Mouse (Mus musculus) hindbrain, embryonic 12.5 days (tissue): Measurements from ENCODE around the gene Tagap. TPM values are rescaled to one million over a fixed set of nuclear protein-coding genes. Genes with fewer than 3 reads are reported as not detected.

ENCODE experiments used
- ATAC-seq: fragments of 200-750 bp; cut with Nextera tagmentation; 2 replicates; pipeline ENCODE4 v1.8.0; 2017; ENCODE audit warnings: moderate TSS enrichment; ENCODE audit not compliant: low FRiP score
- H3K27ac ChIP-seq: fragments of 300-500 bp; sonication (generic); 2 replicates; pipeline ENCODE4 v1.5.1; 2016; ENCODE audit warnings: mild to moderate bottlenecking
- H3K27me3 ChIP-seq: fragments of 300-500 bp; sonication (generic); 2 replicates; pipeline ENCODE4 v1.6.1; 2016; ENCODE audit warnings: mild to moderate bottlenecking
- H3K36me3 ChIP-seq: fragments of 300-500 bp; sonication (generic); 2 replicates; pipeline ENCODE4 v1.6.1; 2016; ENCODE audit warnings: mild to moderate bottlenecking
- H3K4me1 ChIP-seq: fragments of 300-500 bp; sonication (generic); 2 replicates; pipeline ENCODE4 v1.6.1; 2016
- H3K4me2 ChIP-seq: fragments of 300-500 bp; sonication (generic); replicated peaks from 2 replicates; pipeline ENCODE4 v1.6.1; 2016; ENCODE audit warnings: mild to moderate bottlenecking
- H3K4me3 ChIP-seq: fragments of 300-500 bp; sonication (generic); 2 replicates; pipeline ENCODE4 v1.5.1; 2016; ENCODE audit warnings: mild to moderate bottlenecking
- H3K9ac ChIP-seq: fragments of 300-500 bp; sonication (generic); 2 replicates; pipeline ENCODE4 v1.6.1; 2016; ENCODE audit warnings: mild to moderate bottlenecking, moderate library complexity
- H3K9me3 ChIP-seq: fragments of 300-500 bp; sonication (generic); replicated peaks from 2 replicates; pipeline ENCODE4 v1.6.1; 2016; ENCODE audit warnings: mild to moderate bottlenecking
- WGBS: fragments of 180-500 bp; shearing (Covaris S2); methylation state at CpG from one replicate; pipeline ENCODE4 v1.1.7; 2016; 5-methylcytosine and 5-hydroxymethylcytosine counted together
- polyA plus RNA-seq: library from polyadenylated mRNA; unstranded; fragments of >200 nt; fragmentation: Nextera tagmentation; extraction: Ambion mirVana; gene quantifications from 2 replicates; pipeline ENCODE4 v1.2.1, GENCODE M21; 2016

Tagap gene
- polyA plus RNA-seq, 1 experiment from 2014 or later: 0.63 TPM

DNA sequence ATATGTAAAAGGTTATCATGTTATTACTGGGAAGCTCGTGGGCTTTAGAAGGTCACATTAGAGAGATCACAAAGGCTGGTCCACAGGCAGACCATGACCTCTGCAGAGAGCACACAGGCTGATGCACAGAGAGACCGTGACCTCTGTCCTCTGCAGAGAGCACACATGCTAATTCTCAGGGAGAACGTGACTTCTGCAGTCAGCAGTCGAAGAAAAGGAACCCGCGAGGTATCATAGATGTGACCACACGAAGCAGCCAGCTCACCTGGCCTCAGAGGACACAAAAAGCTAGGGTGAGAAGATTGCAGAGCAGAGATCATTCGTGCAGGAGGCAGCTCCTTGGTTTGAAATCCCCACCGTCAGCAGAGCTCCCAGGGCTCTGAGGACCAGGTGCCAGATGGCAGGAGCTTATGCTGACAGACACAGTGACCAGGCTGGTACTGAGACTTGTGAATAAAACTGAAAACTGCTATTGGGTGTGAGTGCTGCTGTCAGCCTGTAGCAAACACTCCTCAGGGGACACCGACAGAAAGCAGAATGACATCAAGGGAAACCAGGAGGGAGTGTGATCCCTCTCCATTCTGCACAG is 29.7 kb upstream of the Tagap start:
- no peaks in the 10 kb centered on the region for H3K4me1 ChIP-seq
- H3K27ac ChIP-seq: no peak overlapping the region
- WGBS: 60% methylated on average over 10 of the region's 10 CpGs
- H3K9ac ChIP-seq: no peak overlapping the region
- no peaks in the 10 kb centered on the region for H3K36me3 ChIP-seq
- ATAC-seq: no peak
- H3K4me3 ChIP-seq: no peak overlapping the region
- no peaks in the 10 kb centered on the region for H3K27me3 ChIP-seq
- H3K9me3 ChIP-seq: no peaks in the 10 kb centered on the region
- H3K4me2 ChIP-seq: no peak overlapping the region

DNA sequence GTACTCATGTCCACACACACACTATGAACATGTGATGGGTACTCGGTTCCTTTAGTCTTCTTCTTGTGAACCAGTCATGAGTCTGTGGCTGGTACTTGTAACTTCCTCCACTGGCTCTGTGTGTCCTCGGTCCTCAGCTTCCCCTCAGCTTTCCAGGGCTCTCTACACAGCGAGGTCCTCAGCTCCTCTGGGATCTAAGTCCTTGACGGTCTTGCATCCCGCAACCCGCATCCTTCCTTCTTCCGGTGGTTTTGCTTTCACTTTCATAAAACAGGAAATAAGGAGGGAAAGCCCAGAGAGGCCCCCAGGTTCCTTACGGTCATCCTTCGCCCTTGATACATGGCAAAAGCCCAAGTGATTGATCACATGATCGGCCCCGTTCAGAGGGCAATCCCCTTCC is 28.7 kb upstream of the Tagap start:
- no peak for ATAC-seq
- H3K4me2 ChIP-seq: no peak overlapping the region
- WGBS: 91% methylated on average over 11 of the region's 11 CpGs

DNA sequence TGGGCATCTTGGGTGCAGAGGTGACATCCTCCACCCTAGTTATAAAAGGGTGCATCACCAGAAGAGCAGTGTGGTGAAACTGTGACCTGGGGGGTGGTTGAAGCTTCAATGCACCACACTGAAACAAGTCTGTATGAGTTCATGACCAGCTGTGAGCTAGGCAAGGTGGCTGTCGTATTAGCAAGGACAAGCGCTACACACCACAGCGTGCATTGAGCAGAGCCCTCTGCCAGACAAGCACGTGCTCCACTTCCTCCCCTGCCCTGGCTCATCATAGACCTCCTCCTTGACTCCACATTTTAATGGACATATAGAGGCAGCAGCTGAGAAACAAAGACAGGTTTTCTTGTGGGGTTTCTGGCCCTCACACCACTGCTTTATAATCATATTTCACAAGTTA is 28.0 kb upstream of the Tagap start:
- H3K4me2 ChIP-seq: no peak overlapping the region
- no peaks in the 10 kb centered on the region for H3K27me3 ChIP-seq
- ATAC-seq: no peak
- no peaks in the 10 kb centered on the region for H3K4me1 ChIP-seq
- no peak overlapping the region for H3K9ac ChIP-seq
- H3K27ac ChIP-seq: no peak overlapping the region
- no peaks in the 10 kb centered on the region for H3K9me3 ChIP-seq
- H3K36me3 ChIP-seq: no peaks in the 10 kb centered on the region
- no peak overlapping the region for H3K4me3 ChIP-seq
- WGBS: 87% methylated on average over 4 of the region's 4 CpGs

More for the DNA sequence above, 28.7 kb upstream of the Tagap start:
- no peak overlapping the region for H3K4me3 ChIP-seq
- H3K4me1 ChIP-seq: no peaks in the 10 kb centered on the region
- no peak overlapping the region for H3K9ac ChIP-seq
- no peaks in the 10 kb centered on the region for H3K9me3 ChIP-seq
- H3K27ac ChIP-seq: no peak overlapping the region
- no peaks in the 10 kb centered on the region for H3K27me3 ChIP-seq
- no peaks in the 10 kb centered on the region for H3K36me3 ChIP-seq

GRCm38 (mm10) chr17:7899233-7899632 is 26.6 kb upstream of the Tagap start:
- H3K36me3 ChIP-seq: no peaks in the 10 kb centered on the region
- no peaks in the 10 kb centered on the region for H3K4me1 ChIP-seq
- H3K27ac ChIP-seq: no peak overlapping the region
- H3K9ac ChIP-seq: no peak overlapping the region
- no peaks in the 10 kb centered on the region for H3K9me3 ChIP-seq
- H3K4me2 ChIP-seq: no peak overlapping the region
- 82% methylated on average over 6 of the region's 6 CpGs for WGBS
- no peak overlapping the region for H3K4me3 ChIP-seq
- no peaks in the 10 kb centered on the region for H3K27me3 ChIP-seq
- ATAC-seq: no peak

GRCm38 (mm10) chr17:7899961-7900360 is 25.8 kb upstream of the Tagap start:
- Histone ChIP-seq H3K4me1 (no peaks in the 10 kb centered on the region), H3K4me3 (no peak overlapping the region), H3K9ac (no peak overlapping the region), H3K4me2 (no peak overlapping the region), H3K27me3 (no peaks in the 10 kb centered on the region), H3K36me3 (no peaks in the 10 kb centered on the region), H3K9me3 (no peaks in the 10 kb centered on the region), H3K27ac (no peak overlapping the region)
- WGBS: 87% methylated on average over 4 of the region's 4 CpGs
- no peak for ATAC-seq

DNA sequence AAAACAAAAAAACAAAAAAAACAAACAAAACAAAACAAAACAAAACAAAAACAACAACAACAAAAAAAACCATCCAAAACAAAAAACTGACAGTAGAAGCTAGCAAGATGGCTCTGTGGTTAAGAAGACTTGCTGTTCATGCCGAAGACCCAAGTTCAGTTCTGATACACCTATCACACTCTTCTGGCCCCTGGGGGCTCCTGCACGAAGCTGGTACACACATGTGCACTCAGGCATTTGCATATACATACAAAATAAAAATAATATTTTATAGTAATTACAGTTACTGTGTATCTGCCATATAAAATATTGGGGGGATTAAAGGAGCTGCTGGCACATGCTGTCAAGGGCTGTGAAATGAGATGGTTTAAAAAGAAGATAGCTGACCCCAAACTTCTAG is 24.3 kb upstream of the Tagap start:
- no peak for ATAC-seq
- 92% methylated on average over 2 of the region's 2 CpGs for WGBS

DNA sequence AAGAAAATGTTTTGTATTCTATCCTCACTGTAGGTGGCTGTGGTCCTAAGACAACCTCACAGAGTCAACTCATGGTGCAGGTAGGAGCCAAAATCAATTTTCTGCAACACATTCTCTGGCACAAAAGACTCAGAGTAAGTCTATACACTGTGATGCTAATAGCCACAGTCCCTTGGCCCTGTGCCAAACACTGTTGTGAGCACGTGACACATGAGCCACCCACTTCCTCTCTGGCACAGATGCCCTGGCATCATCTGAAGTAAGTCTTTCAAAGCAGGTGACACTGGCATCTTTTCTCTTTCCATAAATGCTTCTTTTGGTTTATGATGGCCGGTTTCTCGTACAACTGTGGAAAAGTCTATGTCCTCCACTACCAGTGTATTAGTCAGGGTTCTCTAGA is 23.4 kb upstream of the Tagap start:
- no peak overlapping the region for H3K9ac ChIP-seq
- H3K9me3 ChIP-seq: no peaks in the 10 kb centered on the region
- no peak overlapping the region for H3K4me3 ChIP-seq
- H3K4me1 ChIP-seq: no peaks in the 10 kb centered on the region
- ATAC-seq: no peak
- no peak overlapping the region for H3K27ac ChIP-seq
- H3K36me3 ChIP-seq: no peaks in the 10 kb centered on the region
- 69% methylated on average over 3 of the region's 3 CpGs for WGBS
- H3K4me2 ChIP-seq: no peak overlapping the region
- no peaks in the 10 kb centered on the region for H3K27me3 ChIP-seq

More for the DNA sequence above, 24.3 kb upstream of the Tagap start:
- H3K27ac ChIP-seq: no peak overlapping the region
- H3K9me3 ChIP-seq: no peaks in the 10 kb centered on the region
- no peaks in the 10 kb centered on the region for H3K4me1 ChIP-seq
- no peaks in the 10 kb centered on the region for H3K36me3 ChIP-seq
- H3K4me3 ChIP-seq: no peak overlapping the region
- no peak overlapping the region for H3K4me2 ChIP-seq
- no peak overlapping the region for H3K9ac ChIP-seq
- no peaks in the 10 kb centered on the region for H3K27me3 ChIP-seq

GRCm38 (mm10) chr17:7904992-7905391 is 20.8 kb upstream of the Tagap start:
- WGBS: 31% methylated on average over 2 of the region's 2 CpGs
- no peak for ATAC-seq
- no peak overlapping the region for H3K4me2 ChIP-seq

GRCm38 (mm10) chr17:7905936-7906685 is 19.7 kb upstream of the Tagap start:
- Histone ChIP-seq H3K4me1 (no peaks in the 10 kb centered on the region), H3K9me3 (peaks cover 3% of the 10 kb centered on the region), H3K27me3 (peaks cover 1% of the 10 kb centered on the region; the same call in 1 of the 2 replicates), H3K27ac (no peak overlapping the region), H3K9ac (no peak overlapping the region), H3K4me3 (no peak overlapping the region), H3K4me2 (no peak overlapping the region), H3K36me3 (no peaks in the 10 kb centered on the region)
- WGBS: 37% methylated on average over 4 of the region's 4 CpGs
- ATAC-seq: no peak

More at GRCm38 (mm10) chr17:7904992-7905391, 20.8 kb upstream of the Tagap start:
- Histone ChIP-seq H3K9ac (no peak overlapping the region), H3K27me3 (no peaks in the 10 kb centered on the region), H3K27ac (no peak overlapping the region), H3K4me3 (no peak overlapping the region), H3K4me1 (no peaks in the 10 kb centered on the region), H3K9me3 (no peaks in the 10 kb centered on the region), H3K36me3 (no peaks in the 10 kb centered on the region)

DNA sequence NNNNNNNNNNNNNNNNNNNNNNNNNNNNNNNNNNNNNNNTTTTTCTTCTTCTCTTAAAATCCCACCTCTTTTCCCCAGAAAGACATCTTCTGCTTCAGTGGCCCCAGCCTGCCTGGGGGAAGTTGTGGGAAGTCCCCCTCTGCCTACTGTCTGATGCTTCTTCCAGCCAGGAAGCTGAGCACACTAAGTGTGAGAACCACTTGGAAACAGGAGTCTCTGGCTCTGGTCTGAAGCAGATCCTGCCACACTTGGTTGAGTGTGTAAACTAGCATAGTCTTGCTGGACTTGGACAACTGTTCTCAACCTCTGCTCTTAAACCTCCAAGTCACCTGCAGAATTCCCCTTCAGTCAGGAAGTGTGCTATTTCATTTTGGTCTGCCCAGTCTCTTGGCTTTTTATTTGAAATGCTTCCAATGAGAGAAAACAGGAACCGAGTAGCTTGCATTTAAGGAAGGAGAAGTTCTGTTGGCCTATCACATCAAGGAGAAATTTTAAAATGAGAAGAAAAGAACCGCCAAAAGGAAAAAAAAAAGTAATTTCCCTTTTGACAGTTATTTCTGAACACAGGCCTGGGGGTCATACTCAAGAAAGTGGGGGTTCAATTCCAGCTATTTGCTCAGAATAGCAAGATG is 11.1 kb upstream of the Tagap start:
- no peaks in the 10 kb centered on the region for H3K4me1 ChIP-seq
- no peak overlapping the region for H3K27ac ChIP-seq
- H3K27me3 ChIP-seq: peaks cover 4% of the 10 kb centered on the region; the same call in 1 of the 2 replicates
- WGBS: 74% methylated on average over 2 of the region's 2 CpGs
- no peak overlapping the region for H3K9ac ChIP-seq
- peaks cover 6% of the 10 kb centered on the region for H3K9me3 ChIP-seq
- no peak for ATAC-seq
- no peak overlapping the region for H3K4me2 ChIP-seq
- H3K36me3 ChIP-seq: no peaks in the 10 kb centered on the region
- H3K4me3 ChIP-seq: no peak overlapping the region

- H3K4me1 ChIP-seq: no peaks in the 10 kb centered on the region
- H3K9me3 ChIP-seq: peaks cover 6% of the 10 kb centered on the region
- H3K4me2 ChIP-seq: no peak overlapping the region
- peaks cover 4% of the 10 kb centered on the region; the same call in 1 of the 2 replicates for H3K27me3 ChIP-seq
- no peak overlapping the region for H3K9ac ChIP-seq
- H3K36me3 ChIP-seq: no peaks in the 10 kb centered on the region
- no peak overlapping the region for H3K27ac ChIP-seq
- H3K4me3 ChIP-seq: no peak overlapping the region
- WGBS: 84% methylated on average over 9 of the region's 9 CpGs
- no peak for ATAC-seq
These were observed 10.0 kb upstream of the Tagap start for GRCm38 (mm10) chr17:7915791-7916190.

DNA sequence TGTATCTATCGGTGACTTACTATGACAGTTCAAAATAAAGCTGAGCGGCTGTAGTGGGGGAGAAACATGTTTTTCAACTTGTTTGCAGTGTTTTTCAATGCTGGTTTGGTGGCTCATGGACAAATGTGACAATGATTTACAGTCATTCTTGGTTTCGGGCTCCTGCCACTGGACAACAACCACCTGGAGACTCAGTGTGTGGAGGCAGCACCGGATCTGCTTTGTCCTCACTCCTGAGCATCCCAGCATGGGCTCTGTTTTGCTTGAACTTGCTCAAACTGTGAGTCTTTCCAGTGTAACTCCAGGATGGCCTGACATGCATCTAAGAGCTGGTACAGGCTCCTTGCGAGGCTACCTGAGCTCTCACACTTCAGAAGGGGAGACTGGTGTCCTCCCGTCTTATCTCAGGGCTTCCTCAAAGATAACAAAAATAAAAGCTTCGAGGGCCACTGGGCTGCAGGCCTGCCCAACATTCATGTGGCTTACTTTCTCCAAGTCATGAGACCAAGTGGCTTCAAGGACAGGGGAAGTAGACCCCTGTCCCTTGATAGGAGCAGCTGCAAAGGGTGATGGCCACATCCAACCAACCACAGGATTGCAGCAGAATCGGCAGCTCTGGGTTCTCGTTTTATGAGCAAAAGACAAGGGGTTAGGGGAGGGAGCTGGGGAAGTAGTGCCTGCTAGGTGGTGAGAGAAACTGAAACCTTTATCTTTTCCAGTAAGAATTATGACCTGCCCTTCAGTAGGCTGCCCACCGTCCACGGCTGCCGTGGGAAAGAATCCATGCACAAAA is 8.8 kb upstream of the Tagap start:
- no peaks in the 10 kb centered on the region for H3K9me3 ChIP-seq
- no peaks in the 10 kb centered on the region for H3K4me1 ChIP-seq
- no peak overlapping the region for H3K9ac ChIP-seq
- WGBS: 78% methylated on average over 12 of the region's 12 CpGs
- no peak overlapping the region for H3K27ac ChIP-seq
- no peak overlapping the region for H3K4me2 ChIP-seq
- no peaks in the 10 kb centered on the region for H3K36me3 ChIP-seq
- no peak for ATAC-seq
- no peak overlapping the region for H3K4me3 ChIP-seq
- no peaks in the 10 kb centered on the region for H3K27me3 ChIP-seq
